Mouse (Mus musculus): Measurements from ENCODE around the gene Aig1. TPM values are rescaled to one million over a fixed set of nuclear protein-coding genes. Genes with fewer than 3 reads are reported as not detected.

The Aig1 gene
- total RNA-seq, 2 experiments from 2014 or later: 14.8 to 15.7 TPM

DNA sequence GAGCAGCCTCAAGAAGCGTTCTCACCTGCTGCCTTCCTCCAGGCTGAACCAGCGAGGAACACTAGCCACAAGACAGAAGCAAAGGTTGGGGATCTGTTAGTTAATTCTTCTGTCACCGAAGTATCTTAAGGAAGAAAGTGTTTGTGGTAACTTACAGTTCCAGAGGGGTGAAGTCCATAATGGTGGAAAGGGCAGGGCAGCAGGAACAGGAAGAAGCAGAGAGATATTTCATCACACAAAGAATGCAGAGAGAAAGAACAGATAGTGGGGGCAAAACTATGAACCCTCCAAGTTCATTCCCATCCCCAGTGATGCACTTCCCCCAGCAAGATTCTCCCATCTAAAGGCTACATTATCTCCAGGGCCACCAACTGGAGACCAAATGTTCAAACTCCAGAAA lies 13.7 kb downstream of the Aig1 start:
- DNase-seq (ENCODE audit: low spot score): no peak

- no peak for DNase-seq (ENCODE audit: low spot score)
Observed at GRCm38 (mm10) chr10:13850071-13850470, 18.7 kb downstream of the Aig1 start.

- no peak for DNase-seq (ENCODE audit: low spot score)
Observed at GRCm38 (mm10) chr10:13849205-13849604, 19.6 kb downstream of the Aig1 start.

DNA sequence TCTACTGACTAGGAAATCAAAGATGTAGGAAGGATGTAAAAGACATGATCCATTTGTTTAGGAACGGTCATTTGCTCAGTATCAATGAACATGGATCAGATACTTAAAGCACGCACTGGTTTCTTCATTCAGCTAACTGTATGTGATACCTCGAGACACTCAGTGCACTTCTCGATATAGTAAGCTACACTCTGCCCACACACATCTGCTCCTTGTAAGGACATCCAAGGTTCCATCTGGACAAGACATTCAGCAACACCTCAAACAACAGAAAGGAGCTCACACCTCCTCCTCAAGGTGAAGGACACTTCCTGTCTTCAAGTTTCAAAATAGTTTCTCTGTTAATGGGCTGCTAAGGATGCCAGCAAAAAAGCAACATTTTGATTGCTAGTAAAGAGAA lies 23.9 kb downstream of the Aig1 start:
- no peak for DNase-seq (ENCODE audit: low spot score)

DNA sequence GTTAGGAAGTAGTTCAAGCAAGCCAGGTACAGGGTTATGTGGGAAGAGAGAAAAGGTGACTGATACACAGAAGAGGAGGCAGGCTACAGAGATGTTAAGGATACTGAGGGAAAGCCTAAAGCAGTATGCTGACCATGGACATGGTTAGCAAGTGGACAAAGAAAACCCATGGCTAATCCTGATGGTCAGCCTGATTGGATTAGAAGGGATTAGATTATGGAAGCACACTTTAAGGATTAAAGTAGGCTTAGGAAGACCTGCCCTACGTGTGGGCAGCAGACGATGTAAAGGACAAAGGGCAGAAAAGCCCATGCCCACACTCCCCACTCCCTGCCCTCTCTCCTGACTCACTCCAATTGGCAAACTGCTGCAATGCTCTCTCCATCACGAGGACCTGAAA lies 25.0 kb downstream of the Aig1 start:
- DNase-seq (ENCODE audit: low spot score): no peak

- DNase-seq (ENCODE audit: low spot score): peak; percentile 86
Observed at GRCm38 (mm10) chr10:13842855-13843254, 25.9 kb downstream of the Aig1 start.

DNA sequence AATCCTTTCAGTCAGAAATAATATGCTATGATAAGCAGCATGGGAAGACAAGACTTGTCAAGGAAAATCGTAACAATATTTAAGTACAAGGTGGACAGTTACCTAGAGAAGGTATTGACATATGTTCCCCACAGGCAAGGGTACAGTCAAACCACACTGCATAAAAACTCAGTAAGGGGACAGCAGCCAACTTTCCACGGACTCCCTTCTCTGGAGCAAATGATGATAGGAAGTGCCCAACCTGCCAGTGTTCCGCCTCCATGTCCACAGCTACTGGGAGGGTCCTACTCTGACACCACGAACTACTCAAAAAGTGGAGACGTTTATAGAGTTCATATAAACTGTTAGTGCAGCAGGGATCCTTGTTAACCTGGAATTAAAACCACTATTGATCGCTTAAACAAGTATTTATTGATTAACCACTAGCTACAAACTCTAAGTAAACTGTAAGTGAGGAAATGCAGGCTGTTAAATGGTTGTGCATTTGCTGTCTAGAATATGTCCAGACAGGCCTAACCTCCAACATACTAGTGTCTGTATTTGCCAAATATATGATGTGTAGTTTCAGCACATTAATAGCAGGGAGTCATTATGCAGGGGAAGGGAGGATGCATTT lies 30.2 kb downstream of the Aig1 start:
- no peak for DNase-seq (ENCODE audit: low spot score)

DNA sequence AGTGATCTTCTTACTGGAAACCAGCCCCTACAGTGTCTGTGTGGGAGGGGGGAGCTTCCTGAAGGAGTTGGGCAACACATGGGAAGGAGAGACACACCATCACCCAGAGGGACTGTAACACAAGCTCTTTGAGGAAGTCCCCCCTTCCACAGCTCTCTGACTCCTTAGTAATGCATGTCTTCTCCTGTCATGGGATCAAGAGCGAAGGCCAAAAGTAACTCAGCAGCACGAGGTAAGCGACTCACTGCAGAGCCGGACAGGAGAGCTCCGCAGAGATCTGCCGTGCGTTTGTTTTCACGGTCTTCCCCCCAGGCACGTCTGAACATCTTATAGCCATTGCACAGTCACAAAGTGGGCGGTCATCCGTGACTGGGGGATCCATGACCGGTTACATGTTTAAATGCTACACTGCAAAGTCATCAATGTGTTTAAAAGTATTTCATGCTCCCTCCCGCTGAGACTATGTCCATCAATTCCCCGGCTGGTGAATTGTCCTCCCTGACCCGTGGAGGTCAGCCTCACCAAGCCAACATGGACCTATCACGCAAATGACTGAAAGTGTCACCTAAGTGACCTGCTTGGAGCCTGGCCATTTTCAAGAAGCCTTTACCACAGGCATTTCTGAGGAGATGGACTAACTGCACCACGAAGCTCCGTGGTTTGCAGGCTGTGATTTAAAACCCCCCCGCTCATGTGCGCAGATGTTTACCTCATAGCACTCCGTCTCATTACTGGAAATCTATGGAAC lies 30.9 kb downstream of the Aig1 start:
- no peak for DNase-seq (ENCODE audit: low spot score)

DNA sequence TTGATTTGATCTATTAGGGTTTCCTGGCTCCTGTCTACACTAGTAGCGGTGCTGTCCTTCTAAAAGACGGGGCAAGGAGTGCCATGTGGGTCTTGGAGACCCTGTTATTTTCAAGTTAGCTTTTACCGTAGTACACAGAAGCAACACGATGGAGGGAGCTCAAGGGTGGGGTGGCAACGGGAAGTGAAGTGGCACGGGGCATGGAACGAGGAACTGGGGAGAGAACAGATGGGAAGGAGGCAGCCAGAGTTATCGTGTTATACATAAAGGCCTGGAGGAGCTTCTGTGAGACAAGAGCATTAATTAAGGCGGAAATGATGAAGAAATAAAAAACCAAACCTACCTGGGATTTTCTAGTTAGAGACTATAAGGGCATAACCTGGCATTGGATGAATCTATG lies 31.8 kb downstream of the Aig1 start:
- no peak for DNase-seq (ENCODE audit: low spot score)

DNA sequence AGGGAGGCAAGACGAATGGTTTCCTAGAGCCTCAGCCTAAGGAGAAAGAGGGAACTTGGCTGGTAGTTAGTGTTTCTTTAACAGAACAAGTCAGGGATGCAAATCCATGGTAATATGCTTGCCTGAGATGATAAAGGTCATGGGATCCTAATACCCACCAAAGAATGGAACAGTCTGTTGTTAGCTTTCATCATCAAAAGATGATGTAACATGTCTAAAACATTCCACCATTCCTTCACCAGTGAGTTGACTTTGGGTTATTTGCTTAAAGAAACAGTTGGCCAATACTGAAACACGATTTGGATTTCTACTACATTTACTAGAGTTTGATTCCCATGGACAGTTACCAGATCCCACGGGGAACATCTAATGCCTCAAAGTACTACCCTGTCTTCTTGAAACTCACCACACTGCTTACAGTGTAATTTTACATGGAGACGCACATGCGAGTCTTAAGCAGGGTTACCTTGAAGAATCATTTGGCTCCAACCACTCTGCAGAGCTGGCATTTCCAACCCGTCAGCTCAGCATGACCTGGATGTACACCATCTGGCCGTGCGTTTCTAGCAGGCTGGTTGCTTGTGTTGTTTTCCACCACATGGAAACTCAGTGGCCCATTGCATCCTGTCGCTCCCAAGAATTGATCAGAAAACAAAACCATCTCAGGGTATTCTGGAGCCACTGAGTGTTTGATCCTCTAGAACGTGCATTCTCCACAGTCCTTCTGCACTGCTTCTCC lies 32.9 kb downstream of the Aig1 start:
- peak; percentile 25 for DNase-seq (ENCODE audit: low spot score)

- DNase-seq (ENCODE audit: low spot score): no peak
Observed at GRCm38 (mm10) chr10:13834056-13834455, 34.7 kb downstream of the Aig1 start.

GRCm38 (mm10) chr10:13833066-13833566 lies 35.7 kb downstream of the Aig1 start:
- no peak for DNase-seq (ENCODE audit: low spot score)

- DNase-seq (ENCODE audit: low spot score): peak; percentile 30
Observed at GRCm38 (mm10) chr10:13832546-13833033, 36.2 kb downstream of the Aig1 start.

DNA sequence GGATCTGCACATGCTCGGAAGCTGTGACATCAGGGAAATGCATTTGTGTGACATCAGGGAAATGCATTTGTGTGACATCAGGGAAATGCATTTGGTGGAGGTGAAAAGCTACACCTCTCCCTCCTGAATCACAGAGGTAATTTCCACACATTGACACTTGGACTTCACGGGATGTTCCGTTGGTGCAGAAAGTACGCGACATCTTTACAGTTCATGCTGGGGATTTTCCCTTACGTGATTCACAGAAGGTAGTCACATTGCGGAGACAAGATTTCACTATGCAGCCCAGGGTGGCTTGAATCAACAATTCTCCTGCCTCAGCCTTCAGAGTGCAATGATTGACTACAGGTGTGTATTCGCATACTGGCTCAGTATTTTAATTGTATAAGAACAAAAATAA lies 41.6 kb downstream of the Aig1 start:
- DNase-seq (ENCODE audit: low spot score): no peak

DNA sequence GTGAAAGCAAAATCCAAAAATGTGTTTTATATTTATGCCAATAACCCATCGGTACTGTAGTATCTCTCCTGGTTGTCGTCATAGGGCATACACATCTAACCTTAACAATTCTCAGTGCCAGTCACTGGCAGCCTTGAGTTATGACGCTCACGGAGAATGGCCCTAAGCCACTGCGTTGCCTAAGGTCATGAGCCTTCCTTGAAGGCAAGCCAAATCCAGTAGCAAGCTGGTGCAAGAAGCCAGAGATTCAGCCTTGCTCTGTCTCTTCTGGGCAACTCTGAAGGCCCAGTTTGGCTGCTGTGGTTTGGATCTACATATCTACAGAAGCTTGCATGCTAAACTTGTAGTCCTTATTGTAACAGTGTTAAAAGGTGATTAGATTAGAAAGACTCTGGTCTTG lies 55.2 kb downstream of the Aig1 start:
- peak; percentile 53 for DNase-seq (ENCODE audit: low spot score)

- DNase-seq (ENCODE audit: low spot score): peak; percentile 65
Observed at GRCm38 (mm10) chr10:13808291-13808690, 60.5 kb downstream of the Aig1 start.

- no peak for DNase-seq (ENCODE audit: low spot score)
Observed at GRCm38 (mm10) chr10:13806806-13807205, 62.0 kb downstream of the Aig1 start.

- no peak for DNase-seq (ENCODE audit: low spot score)
Observed at GRCm38 (mm10) chr10:13801296-13801695, 67.5 kb downstream of the Aig1 start.

DNA sequence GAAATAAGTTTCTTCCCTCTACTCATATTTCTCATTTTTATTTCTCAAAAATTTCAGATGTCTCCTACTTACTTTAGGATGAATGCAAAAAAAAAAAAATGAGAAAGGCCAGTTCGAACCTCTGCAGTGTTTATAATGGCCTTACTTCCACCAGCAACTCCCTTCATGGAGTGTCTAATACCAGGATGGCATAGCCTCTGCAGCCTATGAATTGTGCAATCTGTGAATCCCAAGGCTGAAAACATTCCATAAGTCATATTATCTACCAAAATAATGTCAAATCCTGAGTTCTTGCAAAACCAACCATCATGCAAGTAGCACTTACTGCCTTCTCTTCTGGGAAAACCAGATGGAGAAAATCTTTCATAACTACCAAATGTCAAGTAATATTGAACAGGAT lies 75.3 kb downstream of the Aig1 start:
- no peak for DNase-seq (ENCODE audit: low spot score)

GRCm38 (mm10) chr10:13792788-13793187 lies 76.0 kb downstream of the Aig1 start:
- no peak for DNase-seq (ENCODE audit: low spot score)

GRCm38 (mm10) chr10:13789604-13790003 lies 79.2 kb downstream of the Aig1 start:
- no peak for DNase-seq (ENCODE audit: low spot score)

- no peak for DNase-seq (ENCODE audit: low spot score)
Observed at GRCm38 (mm10) chr10:13788057-13788456, 80.7 kb downstream of the Aig1 start.
